Mouse (Mus musculus): ENCODE results near the gene Cdc42se2. TPM values are rescaled to one million over a fixed set of nuclear protein-coding genes. Genes with fewer than 3 reads are reported as not detected.

The Cdc42se2 gene
- polyA plus RNA-seq, 1 experiment from 2014 or later: 32.3 TPM

- H3K4me3 ChIP-seq (ENCODE audit: low read depth, low read length): no peak overlapping the region
- H3K27ac ChIP-seq (replicated peaks): no peak overlapping the region
- TF ChIP-seq CTCF (IDR thresholded peaks at IDR 0.05; ENCODE audit: low read depth): no peak
- no peak for TF ChIP-seq EP300 (optimal IDR thresholded peaks at IDR 0.05)
- H3K36me3 ChIP-seq (ENCODE audit: control insufficient read depth, insufficient read depth, low read length): peaks cover 2% of the 10 kb centered on the region; the same call in 1 of the 2 replicates
- 88% methylated on average over 2 of the region's 2 CpGs for WGBS
- H3K4me1 ChIP-seq (replicated peaks; ENCODE audit: control insufficient read depth, insufficient read depth): no peaks in the 10 kb centered on the region
- no peak overlapping the region for H3K4me2 ChIP-seq (replicated peaks; ENCODE audit: low read depth)
- DNase-seq (ENCODE audit: low spot score): no peak
- H3K9ac ChIP-seq (ENCODE audit: low read length): no peak overlapping the region
- no peaks in the 10 kb centered on the region for H3K9me3 ChIP-seq (ENCODE audit: control insufficient read depth, low read length)
- no peak for ATAC-seq (ENCODE audit: low FRiP score, low TSS enrichment)
- no peaks in the 10 kb centered on the region for H3K27me3 ChIP-seq (ENCODE audit: control insufficient read depth, insufficient read depth, low read length)
These were observed 46.1 kb downstream of the Cdc42se2 start for GRCm38 (mm10) chr11:54741330-54741729.

- WGBS: 92% methylated on average over 4 of the region's 4 CpGs
- no peak for ATAC-seq (ENCODE audit: low FRiP score, low TSS enrichment)
These were observed 48.3 kb downstream of the Cdc42se2 start for GRCm38 (mm10) chr11:54739012-54739750.

GRCm38 (mm10) chr11:54736903-54737302 is 50.6 kb downstream of the Cdc42se2 start:
- H3K9ac ChIP-seq (ENCODE audit: low read length): no peak overlapping the region

More at GRCm38 (mm10) chr11:54739012-54739750, 48.3 kb downstream of the Cdc42se2 start:
- Histone ChIP-seq H3K4me3 (ENCODE audit: low read depth, low read length) (no peak overlapping the region), H3K36me3 (ENCODE audit: control insufficient read depth, insufficient read depth, low read length) (peaks cover 2% of the 10 kb centered on the region; the same call in 1 of the 2 replicates), H3K9ac (ENCODE audit: low read length) (no peak overlapping the region), H3K27ac (replicated peaks) (no peak overlapping the region), H3K4me2 (replicated peaks; ENCODE audit: low read depth) (no peak overlapping the region), H3K4me1 (replicated peaks; ENCODE audit: control insufficient read depth, insufficient read depth) (no peaks in the 10 kb centered on the region), H3K9me3 (ENCODE audit: control insufficient read depth, low read length) (no peaks in the 10 kb centered on the region), H3K27me3 (ENCODE audit: control insufficient read depth, insufficient read depth, low read length) (no peaks in the 10 kb centered on the region)
- DNase-seq (ENCODE audit: low spot score): no peak
- TF ChIP-seq CTCF (IDR thresholded peaks at IDR 0.05; ENCODE audit: low read depth) (no peak), EP300 (optimal IDR thresholded peaks at IDR 0.05) (no peak)

GRCm38 (mm10) chr11:54735114-54735513 is 52.4 kb downstream of the Cdc42se2 start:
- WGBS: 77% methylated on average over 1 of the region's 1 CpGs
- H3K9ac ChIP-seq (ENCODE audit: low read length): no peak overlapping the region
- ATAC-seq (ENCODE audit: low FRiP score, low TSS enrichment) (no peak), DNase-seq (ENCODE audit: low spot score) (no peak)
- no peaks in the 10 kb centered on the region for H3K27me3 ChIP-seq (ENCODE audit: control insufficient read depth, insufficient read depth, low read length)
- peaks cover 2% of the 10 kb centered on the region; the same call in 1 of the 2 replicates for H3K36me3 ChIP-seq (ENCODE audit: control insufficient read depth, insufficient read depth, low read length)
- no peaks in the 10 kb centered on the region for H3K4me1 ChIP-seq (replicated peaks; ENCODE audit: control insufficient read depth, insufficient read depth)
- H3K27ac ChIP-seq (replicated peaks): no peak overlapping the region
- H3K4me2 ChIP-seq (replicated peaks; ENCODE audit: low read depth): no peak overlapping the region
- no peaks in the 10 kb centered on the region for H3K9me3 ChIP-seq (ENCODE audit: control insufficient read depth, low read length)
- TF ChIP-seq CTCF (IDR thresholded peaks at IDR 0.05; ENCODE audit: low read depth): no peak
- TF ChIP-seq EP300 (optimal IDR thresholded peaks at IDR 0.05): no peak
- no peak overlapping the region for H3K4me3 ChIP-seq (ENCODE audit: low read depth, low read length)

More at GRCm38 (mm10) chr11:54736903-54737302, 50.6 kb downstream of the Cdc42se2 start:
- WGBS: 86% methylated on average over 5 of the region's 5 CpGs
- Histone ChIP-seq H3K27me3 (ENCODE audit: control insufficient read depth, insufficient read depth, low read length) (no peaks in the 10 kb centered on the region), H3K36me3 (ENCODE audit: control insufficient read depth, insufficient read depth, low read length) (peaks cover 2% of the 10 kb centered on the region; the same call in 1 of the 2 replicates), H3K4me1 (replicated peaks; ENCODE audit: control insufficient read depth, insufficient read depth) (no peaks in the 10 kb centered on the region), H3K4me3 (ENCODE audit: low read depth, low read length) (no peak overlapping the region), H3K9me3 (ENCODE audit: control insufficient read depth, low read length) (no peaks in the 10 kb centered on the region), H3K4me2 (replicated peaks; ENCODE audit: low read depth) (no peak overlapping the region), H3K27ac (replicated peaks) (no peak overlapping the region)
- no peak for DNase-seq (ENCODE audit: low spot score)
- ATAC-seq (ENCODE audit: low FRiP score, low TSS enrichment): no peak
- TF ChIP-seq EP300 (optimal IDR thresholded peaks at IDR 0.05) (no peak), CTCF (IDR thresholded peaks at IDR 0.05; ENCODE audit: low read depth) (no peak)

GRCm38 (mm10) chr11:54733546-54733945 is 53.9 kb downstream of the Cdc42se2 start:
- WGBS: 81% methylated on average over 7 of the region's 7 CpGs
- Histone ChIP-seq H3K36me3 (ENCODE audit: control insufficient read depth, insufficient read depth, low read length) (no peaks in the 10 kb centered on the region), H3K9me3 (ENCODE audit: control insufficient read depth, low read length) (no peaks in the 10 kb centered on the region), H3K27me3 (ENCODE audit: control insufficient read depth, insufficient read depth, low read length) (no peaks in the 10 kb centered on the region), H3K4me1 (replicated peaks; ENCODE audit: control insufficient read depth, insufficient read depth) (no peaks in the 10 kb centered on the region), H3K9ac (ENCODE audit: low read length) (no peak overlapping the region), H3K27ac (replicated peaks) (no peak overlapping the region), H3K4me3 (ENCODE audit: low read depth, low read length) (no peak overlapping the region), H3K4me2 (replicated peaks; ENCODE audit: low read depth) (no peak overlapping the region)
- DNase-seq (ENCODE audit: low spot score) (no peak), ATAC-seq (ENCODE audit: low FRiP score, low TSS enrichment) (no peak)
- TF ChIP-seq EP300 (optimal IDR thresholded peaks at IDR 0.05) (no peak), CTCF (IDR thresholded peaks at IDR 0.05; ENCODE audit: low read depth) (no peak)

- H3K36me3 ChIP-seq (ENCODE audit: control insufficient read depth, insufficient read depth, low read length): no peaks in the 10 kb centered on the region
- TF ChIP-seq EP300 (optimal IDR thresholded peaks at IDR 0.05): no peak
- TF ChIP-seq CTCF (IDR thresholded peaks at IDR 0.05; ENCODE audit: low read depth): no peak
- WGBS: 84% methylated on average over 7 of the region's 7 CpGs
- H3K9ac ChIP-seq (ENCODE audit: low read length): no peak overlapping the region
- H3K4me1 ChIP-seq (replicated peaks; ENCODE audit: control insufficient read depth, insufficient read depth): no peaks in the 10 kb centered on the region
- H3K9me3 ChIP-seq (ENCODE audit: control insufficient read depth, low read length): no peaks in the 10 kb centered on the region
- no peaks in the 10 kb centered on the region for H3K27me3 ChIP-seq (ENCODE audit: control insufficient read depth, insufficient read depth, low read length)
- no peak overlapping the region for H3K4me3 ChIP-seq (ENCODE audit: low read depth, low read length)
- no peak overlapping the region for H3K27ac ChIP-seq (replicated peaks)
- DNase-seq (ENCODE audit: low spot score) (no peak), ATAC-seq (ENCODE audit: low FRiP score, low TSS enrichment) (no peak)
- H3K4me2 ChIP-seq (replicated peaks; ENCODE audit: low read depth): no peak overlapping the region
These were observed 56.1 kb downstream of the Cdc42se2 start for GRCm38 (mm10) chr11:54731367-54731766.

All from stomach, postnatal 0 days (tissue).